Mouse (Mus musculus): ENCODE measurements around the gene Herc3.

DNA sequence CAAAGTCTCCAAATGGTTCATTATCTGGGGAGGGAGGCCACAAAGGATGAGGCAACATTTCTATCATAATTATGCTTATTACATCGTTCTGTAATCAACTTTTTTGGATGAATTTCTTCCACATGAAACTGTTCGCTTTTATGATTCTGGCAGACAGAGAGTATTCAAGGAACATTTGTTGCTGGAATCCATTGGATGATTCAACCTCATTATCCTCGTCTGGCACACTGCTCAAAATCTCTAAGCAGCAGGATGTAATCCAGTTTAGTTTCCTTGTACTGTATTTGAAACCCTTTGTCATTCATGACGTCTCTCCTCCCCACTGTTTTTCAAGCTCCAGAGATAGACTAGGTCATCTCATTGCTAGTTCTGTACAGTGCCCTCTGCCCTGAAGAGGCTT, 115.6 kb downstream of the Herc3 start:
- no peak for TF ChIP-seq CTCF (IDR thresholded peaks at IDR 0.05; ENCODE audit: borderline replicate concordance, control insufficient read depth, extremely low read depth, insufficient read depth, low read length, poor library complexity)
- TF ChIP-seq POLR2A (IDR thresholded peaks at IDR 0.05; ENCODE audit: control insufficient read depth, extremely low read depth, insufficient read depth, low read length, poor library complexity) = no peak

Measured in thymus, adult 2 months (tissue).